Mouse (Mus musculus) forebrain, embryonic 12.5 days (tissue): ENCODE data around the gene Snrpg. TPM values are rescaled to one million over a fixed set of nuclear protein-coding genes. Genes with fewer than 3 reads are reported as not detected.
"Not testable (repeated sequence)": the region's sequence is repeated elsewhere in the genome, so short reads cannot be mapped to it uniquely, and the experiment has no call there.

Experiments
- ATAC-seq: fragments of 200-750 bp; cut with Nextera tagmentation; 2 replicates; pipeline ENCODE4 v1.8.0; 2017; ENCODE audit warnings: moderate TSS enrichment; ENCODE audit not compliant: low FRiP score
- H3K27ac ChIP-seq: fragments of 300-500 bp; sonication (generic); 2 replicates; pipeline ENCODE4 v1.5.1; 2016; ENCODE audit warnings: mild to moderate bottlenecking
- H3K27me3 ChIP-seq: fragments of 300-500 bp; sonication (generic); 2 replicates; pipeline ENCODE4 v1.6.1; 2016; ENCODE audit warnings: mild to moderate bottlenecking
- H3K36me3 ChIP-seq: fragments of 300-500 bp; sonication (generic); replicated peaks from 2 replicates; pipeline ENCODE4 v1.6.1; 2016; ENCODE audit warnings: mild to moderate bottlenecking
- H3K4me1 ChIP-seq: fragments of 300-500 bp; sonication (generic); 2 replicates; pipeline ENCODE4 v1.6.1; 2016
- H3K4me2 ChIP-seq: fragments of 300-500 bp; sonication (generic); 2 replicates; pipeline ENCODE4 v1.6.1; 2016; ENCODE audit warnings: mild to moderate bottlenecking, moderate library complexity
- H3K4me3 ChIP-seq: fragments of 300-500 bp; sonication (generic); replicated peaks from 2 replicates; pipeline ENCODE4 v1.5.1; 2016; ENCODE audit warnings: mild to moderate bottlenecking
- H3K9ac ChIP-seq: fragments of 300-500 bp; sonication (generic); 2 replicates; pipeline ENCODE4 v1.6.1; 2016; ENCODE audit warnings: mild to moderate bottlenecking
- H3K9me3 ChIP-seq: fragments of 300-500 bp; sonication (generic); 2 replicates; pipeline ENCODE4 v1.6.1; 2016
- WGBS: fragments of 180-500 bp; shearing (Covaris S2); methylation state at CpG from one replicate; pipeline ENCODE4 v1.1.7; 2016; 5-methylcytosine and 5-hydroxymethylcytosine counted together
- polyA plus RNA-seq: library from polyadenylated mRNA; unstranded; fragments of >200 nt; fragmentation: Nextera tagmentation; extraction: Ambion mirVana; gene quantifications from 2 replicates; pipeline ENCODE4 v1.2.1, GENCODE M21; 2016

Gene Snrpg
- polyA plus RNA-seq, 1 experiment from 2014 or later: 720 TPM

DNA sequence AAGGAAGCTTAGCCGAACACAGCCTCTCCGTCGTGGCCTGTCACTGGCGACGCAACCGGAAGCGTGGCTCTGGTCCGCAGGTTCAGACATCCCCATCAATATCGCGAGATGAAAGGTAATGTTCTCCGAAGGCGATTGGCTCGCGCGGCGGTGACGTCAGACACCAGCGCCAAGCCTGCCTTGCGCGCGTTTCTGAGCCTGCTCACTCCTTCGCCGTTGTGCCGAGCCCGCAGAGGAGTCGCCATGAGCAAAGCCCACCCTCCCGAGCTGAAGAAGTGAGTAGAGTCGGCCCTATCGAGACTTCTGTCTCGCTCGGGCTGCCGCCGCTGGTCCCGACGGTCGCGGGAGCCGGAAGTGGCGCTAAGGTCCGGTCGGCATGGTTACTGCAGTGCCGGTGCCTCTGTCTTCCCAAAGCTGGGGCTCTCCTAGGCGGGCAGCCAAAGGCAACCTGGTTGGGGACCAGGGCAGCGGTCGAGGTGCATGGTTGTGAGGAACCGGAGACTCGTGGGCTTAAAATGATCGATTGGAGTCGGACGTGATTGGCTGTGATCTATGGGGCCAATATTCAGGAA is 322 bp downstream of the Snrpg start:
- Histone ChIP-seq H3K9ac (peak overlapping the region; percentile 92), H3K4me2 (peak overlapping the region; percentile 87), H3K9me3 (no peaks in the 10 kb centered on the region), H3K4me3 (peak overlapping the region; percentile 91), H3K27me3 (no peaks in the 10 kb centered on the region), H3K36me3 (peaks cover 30% of the 10 kb centered on the region), H3K4me1 (peaks cover 27% of the 10 kb centered on the region), H3K27ac (peak overlapping the region; percentile 92)
- WGBS: under 1% methylated on average over 50 of the region's 50 CpGs
- ATAC-seq: peak; percentile 96

DNA sequence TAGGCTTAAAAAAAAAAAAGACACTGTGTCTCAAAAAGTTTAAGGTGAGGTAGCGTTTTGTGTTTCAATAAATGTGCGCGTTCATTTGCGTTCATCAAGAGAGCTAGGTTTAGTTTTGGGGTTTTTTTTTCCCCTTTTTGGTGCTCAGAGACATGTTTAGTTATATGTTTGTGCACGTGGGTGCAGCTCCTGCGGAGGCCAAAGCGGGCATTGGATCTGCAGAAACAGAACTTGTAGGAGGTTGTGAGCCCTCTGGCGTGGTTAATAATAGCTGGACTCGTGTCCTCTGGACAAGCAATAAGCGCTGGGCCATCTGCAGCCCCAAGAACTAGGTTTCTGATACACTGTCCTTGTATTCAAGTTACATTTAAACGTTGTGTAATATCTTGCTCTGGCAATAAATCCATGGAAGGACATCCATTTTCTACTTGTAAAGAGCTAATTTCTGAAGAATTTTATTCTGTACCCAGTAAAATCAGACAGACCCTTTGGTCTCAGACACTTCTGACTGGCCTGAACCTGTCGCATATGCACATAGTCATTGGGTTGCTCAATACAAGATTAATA is 929 bp downstream of the Snrpg start:
- Histone ChIP-seq H3K4me2 (peak overlapping the region; percentile 87), H3K27me3 (no peaks in the 10 kb centered on the region), H3K9me3 (no peaks in the 10 kb centered on the region), H3K27ac (peak overlapping the region; percentile 92; the same call in 1 of the 2 replicates), H3K36me3 (peaks cover 36% of the 10 kb centered on the region), H3K4me1 (peaks cover 24% of the 10 kb centered on the region), H3K9ac (peak overlapping the region; percentile 92), H3K4me3 (peak overlapping the region; percentile 91)
- WGBS: 4% methylated on average over 12 of the region's 12 CpGs
- no peak for ATAC-seq

DNA sequence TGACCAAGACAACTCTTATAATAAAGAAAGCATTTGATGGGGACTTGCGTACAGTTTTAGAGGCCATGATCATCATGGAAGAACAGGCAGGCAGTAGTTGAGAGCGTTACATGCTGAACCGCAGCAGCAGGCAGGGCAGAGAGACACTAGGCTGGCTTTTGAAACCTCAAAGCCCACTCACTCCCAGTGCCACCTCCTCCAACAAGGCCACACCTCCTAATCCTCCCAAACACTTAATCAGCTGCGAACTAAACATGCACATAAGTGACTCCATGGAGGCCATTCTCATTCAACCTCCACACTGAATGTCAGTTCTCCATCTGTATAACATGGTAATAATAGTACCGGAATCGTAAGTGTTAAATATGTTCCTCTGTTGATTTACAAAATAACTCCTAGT is 2.5 kb downstream of the Snrpg start:
- ATAC-seq: no peak
- H3K27ac ChIP-seq: no peak overlapping the region
- no peak overlapping the region for H3K4me3 ChIP-seq
- H3K4me2 ChIP-seq: 0 out of 2 replicates have a peak overlapping the region, but pooled peaks have one; percentile 87
- peaks cover 43% of the 10 kb centered on the region for H3K36me3 ChIP-seq
- no peaks in the 10 kb centered on the region for H3K9me3 ChIP-seq
- peaks cover 24% of the 10 kb centered on the region for H3K4me1 ChIP-seq
- no peak overlapping the region for H3K9ac ChIP-seq
- WGBS: 93% methylated on average over 6 of the region's 6 CpGs
- no peaks in the 10 kb centered on the region for H3K27me3 ChIP-seq

DNA sequence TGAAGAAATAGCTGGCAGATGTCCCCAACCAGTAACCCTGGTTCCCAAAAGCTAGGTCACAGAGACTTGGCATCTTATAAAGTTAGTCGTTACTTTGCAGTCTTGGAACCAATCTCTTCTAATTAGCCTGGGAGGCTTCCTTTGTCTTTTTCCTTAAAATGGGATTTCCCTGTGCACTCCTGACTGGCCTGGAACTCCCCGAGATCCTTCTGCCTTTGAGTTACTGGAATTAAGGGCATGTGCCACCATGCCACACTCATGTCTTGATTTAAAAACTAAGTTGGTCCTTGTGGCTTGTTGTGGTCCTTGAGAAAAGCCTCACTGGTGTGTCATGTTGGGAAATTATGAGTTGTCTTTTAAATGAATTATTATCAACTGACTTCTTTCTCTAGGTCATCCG is 7.2 kb downstream of the Snrpg start:
- ATAC-seq: no peak
- H3K4me3 ChIP-seq: no peak overlapping the region
- peaks cover 51% of the 10 kb centered on the region for H3K36me3 ChIP-seq
- no peak overlapping the region for H3K27ac ChIP-seq
- no peaks in the 10 kb centered on the region for H3K9me3 ChIP-seq
- WGBS: 87% methylated on average over 3 of the region's 3 CpGs
- H3K9ac ChIP-seq: no peak overlapping the region
- peaks cover 3% of the 10 kb centered on the region; the same call in 1 of the 2 replicates for H3K4me1 ChIP-seq
- no peak overlapping the region for H3K4me2 ChIP-seq
- no peaks in the 10 kb centered on the region for H3K27me3 ChIP-seq

DNA sequence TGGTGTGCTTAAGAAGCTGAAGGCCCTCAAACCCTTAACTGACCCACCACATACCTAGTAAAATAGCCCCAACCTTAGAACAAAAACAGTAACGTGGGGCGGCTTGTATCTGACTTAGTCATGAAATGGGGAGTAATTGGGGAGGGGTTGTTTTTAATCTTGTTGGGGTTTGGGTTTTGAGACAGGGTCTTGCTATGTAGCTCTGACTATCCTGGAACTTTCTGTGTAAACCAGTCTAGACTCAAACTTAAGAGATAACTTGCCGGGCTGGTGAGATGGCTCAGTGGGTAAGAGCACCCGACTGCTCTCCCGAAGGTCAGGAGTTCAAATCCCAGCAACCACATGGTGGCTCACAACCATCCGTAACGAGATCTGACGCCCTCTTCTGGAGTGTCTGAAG is 9.0 kb downstream of the Snrpg start:
- 84% methylated on average over 8 of the region's 8 CpGs for WGBS
- not testable (repeated sequence) for H3K9ac ChIP-seq, H3K4me3 ChIP-seq, H3K9me3 ChIP-seq, H3K4me1 ChIP-seq, ATAC-seq, H3K27me3 ChIP-seq, H3K27ac ChIP-seq, H3K4me2 ChIP-seq
- H3K36me3 ChIP-seq: peaks cover 46% of the 10 kb centered on the region

DNA sequence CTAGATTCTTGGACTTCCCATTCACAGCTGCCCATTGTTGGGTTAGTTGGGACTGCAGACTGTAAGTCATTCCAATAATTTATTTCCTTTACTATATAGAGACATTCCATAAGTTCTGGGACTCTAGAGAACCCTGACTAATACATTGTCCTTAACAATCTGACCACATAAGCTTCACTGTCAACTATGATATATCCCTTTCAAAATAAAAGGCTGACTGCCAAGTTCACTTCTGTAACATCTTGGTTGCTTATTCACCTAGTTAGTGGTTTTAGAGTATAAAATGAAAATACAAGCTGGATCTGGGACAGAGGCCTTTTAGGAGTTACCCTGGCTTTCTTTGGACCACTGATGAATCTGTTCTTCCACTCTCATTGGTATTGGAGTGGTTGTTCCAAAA is 11.4 kb downstream of the Snrpg start:
- no peaks in the 10 kb centered on the region for H3K27me3 ChIP-seq
- no peaks in the 10 kb centered on the region; the same call in 1 of the 2 replicates for H3K4me1 ChIP-seq
- no peaks in the 10 kb centered on the region for H3K9me3 ChIP-seq
- peaks cover 48% of the 10 kb centered on the region for H3K36me3 ChIP-seq
- no peak overlapping the region for H3K4me3 ChIP-seq
- no peak overlapping the region for H3K27ac ChIP-seq
- no peak overlapping the region for H3K9ac ChIP-seq
- no peak for ATAC-seq
- no peak overlapping the region for H3K4me2 ChIP-seq

DNA sequence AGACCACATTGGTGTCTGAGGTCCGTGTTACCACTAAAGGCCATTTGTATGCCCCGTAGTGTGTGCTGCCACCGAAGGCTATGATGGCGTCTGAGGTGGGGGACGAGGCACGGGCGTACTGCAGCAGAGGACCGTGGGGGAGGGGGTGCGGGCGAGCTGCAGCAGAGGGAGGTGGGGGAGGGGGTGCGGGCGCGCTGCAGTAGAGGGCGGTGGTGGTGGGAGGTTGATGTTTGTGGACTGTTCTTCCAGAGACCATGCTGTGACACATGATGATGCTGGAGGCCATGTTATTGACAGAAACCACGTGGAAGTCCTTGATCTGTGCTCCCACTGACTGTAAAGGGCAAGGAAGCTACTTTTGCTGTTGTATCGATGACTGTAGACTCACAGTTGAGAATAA is 12.3 kb downstream of the Snrpg start:
- H3K4me1 ChIP-seq: no peaks in the 10 kb centered on the region; the same call in 1 of the 2 replicates
- peaks cover 48% of the 10 kb centered on the region for H3K36me3 ChIP-seq
- WGBS: 62% methylated on average over 16 of the region's 16 CpGs
- H3K27ac ChIP-seq: no peak overlapping the region
- no peak overlapping the region for H3K4me3 ChIP-seq
- no peak overlapping the region for H3K4me2 ChIP-seq
- H3K9me3 ChIP-seq: no peaks in the 10 kb centered on the region
- H3K9ac ChIP-seq: no peak overlapping the region
- no peak for ATAC-seq
- H3K27me3 ChIP-seq: no peaks in the 10 kb centered on the region

DNA sequence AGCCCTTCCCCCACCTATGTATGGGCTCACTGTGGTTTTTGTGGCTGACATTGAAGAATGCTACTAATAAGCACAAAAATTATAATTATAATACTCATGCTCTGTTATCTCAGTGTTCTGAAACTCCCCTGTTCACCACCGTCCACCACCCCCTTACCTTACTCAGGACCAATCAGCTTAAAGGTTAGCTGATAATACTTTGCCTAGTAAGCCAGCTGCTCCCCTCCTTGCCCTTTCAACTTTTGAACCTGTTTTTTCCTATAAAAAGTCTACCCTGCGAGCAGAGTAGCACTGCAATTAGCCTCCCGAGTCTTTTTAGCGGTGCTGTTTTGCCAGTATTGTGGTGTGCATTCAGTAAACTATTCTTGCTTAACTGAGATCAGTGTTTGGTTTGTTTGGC is 13.6 kb downstream of the Snrpg start:
- no peak overlapping the region for H3K4me2 ChIP-seq
- H3K4me3 ChIP-seq: no peak overlapping the region
- no peak overlapping the region for H3K9ac ChIP-seq
- H3K4me1 ChIP-seq: no peaks in the 10 kb centered on the region; the same call in 1 of the 2 replicates
- no peak for ATAC-seq
- H3K9me3 ChIP-seq: no peaks in the 10 kb centered on the region
- H3K36me3 ChIP-seq: peaks cover 48% of the 10 kb centered on the region
- H3K27ac ChIP-seq: no peak overlapping the region
- WGBS: 71% methylated on average over 4 of the region's 4 CpGs
- H3K27me3 ChIP-seq: no peaks in the 10 kb centered on the region

DNA sequence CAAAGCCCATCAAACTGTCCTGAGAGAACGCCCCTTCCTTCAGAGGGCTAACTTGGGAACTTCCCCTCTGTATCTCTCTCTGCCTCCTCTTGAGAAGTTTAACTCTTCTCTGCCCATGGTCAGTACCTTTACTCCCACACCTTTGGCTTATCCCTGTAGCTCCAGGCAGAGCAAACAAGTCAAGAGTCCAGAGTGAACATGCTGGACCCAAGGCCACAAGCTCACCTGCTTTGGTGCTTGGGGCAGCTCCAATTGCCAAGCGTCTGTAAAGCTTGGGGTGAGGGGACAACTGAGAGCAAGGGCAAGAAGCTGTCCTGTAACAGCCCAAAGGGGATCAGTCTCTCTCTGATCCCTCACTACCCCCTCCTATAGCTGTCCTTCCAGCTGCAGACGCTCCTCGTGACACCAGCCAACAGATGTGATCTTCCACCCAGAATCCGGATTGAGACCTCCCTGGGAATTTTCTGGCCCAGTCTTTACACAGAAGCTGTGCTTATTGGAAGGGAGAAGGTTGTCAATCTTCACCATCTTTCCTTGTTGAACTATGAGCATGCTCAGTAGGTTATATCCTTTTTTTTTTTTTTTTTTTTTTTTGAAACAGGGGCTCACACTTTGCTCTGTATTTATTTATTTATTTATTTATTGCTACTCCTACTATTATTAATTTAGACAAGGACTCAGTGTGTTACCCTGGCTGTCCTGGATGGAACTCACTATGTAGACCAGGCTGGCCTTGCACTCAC is 14.4 kb downstream of the Snrpg start:
- H3K4me3 ChIP-seq: no peak overlapping the region
- H3K4me2 ChIP-seq: no peak overlapping the region
- no peaks in the 10 kb centered on the region for H3K9me3 ChIP-seq
- H3K9ac ChIP-seq: no peak overlapping the region
- ATAC-seq: no peak
- H3K4me1 ChIP-seq: no peaks in the 10 kb centered on the region; the same call in 1 of the 2 replicates
- H3K36me3 ChIP-seq: peaks cover 52% of the 10 kb centered on the region
- no peaks in the 10 kb centered on the region for H3K27me3 ChIP-seq
- H3K27ac ChIP-seq: no peak overlapping the region
- 88% methylated on average over 5 of the region's 5 CpGs for WGBS

DNA sequence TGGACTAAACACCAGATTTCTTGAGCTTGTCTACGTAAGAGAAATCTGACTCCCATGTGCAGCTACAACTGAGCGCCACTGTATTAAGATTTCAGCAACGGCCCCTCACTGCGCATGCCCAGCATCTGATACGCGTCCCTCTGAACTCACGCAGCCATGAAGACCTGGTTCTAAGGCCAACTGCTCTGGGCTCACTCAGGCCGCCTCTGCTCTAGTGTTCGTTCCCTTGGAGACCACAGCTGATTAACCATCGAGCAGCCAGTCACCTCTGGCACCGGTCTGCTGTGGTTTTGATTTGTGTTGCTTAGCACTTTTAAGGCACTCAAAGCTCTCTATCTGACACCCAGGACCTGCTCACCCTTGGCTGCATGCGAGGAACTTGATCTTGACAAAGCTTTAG is 16.2 kb downstream of the Snrpg start:
- Histone ChIP-seq H3K9me3 (no peaks in the 10 kb centered on the region), H3K4me1 (no peaks in the 10 kb centered on the region; the same call in 1 of the 2 replicates), H3K4me3 (no peak overlapping the region), H3K36me3 (peaks cover 70% of the 10 kb centered on the region), H3K4me2 (no peak overlapping the region), H3K9ac (no peak overlapping the region), H3K27ac (no peak overlapping the region), H3K27me3 (no peaks in the 10 kb centered on the region)
- no peak for ATAC-seq
- WGBS: 90% methylated on average over 12 of the region's 12 CpGs

DNA sequence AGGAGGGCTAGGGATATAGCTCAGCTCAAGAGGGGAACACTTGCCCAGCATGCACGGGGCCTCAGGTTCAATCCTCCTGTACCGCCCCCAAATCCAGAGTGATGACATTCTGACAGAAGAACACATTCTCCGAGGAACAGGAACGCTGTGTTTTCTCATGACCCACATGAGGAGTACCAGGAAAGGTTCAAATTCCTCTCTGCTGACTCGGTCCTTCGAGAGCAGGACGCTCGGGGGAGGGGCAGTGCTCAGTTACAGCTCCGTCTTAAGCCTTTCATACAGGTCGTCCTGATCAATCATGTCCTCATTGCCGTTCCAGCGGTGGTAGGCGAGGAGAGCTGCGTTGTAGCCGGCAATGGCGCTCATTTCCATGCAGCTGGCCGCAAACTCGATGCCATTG is 17.4 kb downstream of the Snrpg start:
- H3K36me3 ChIP-seq: peaks cover 73% of the 10 kb centered on the region
- 91% methylated on average over 18 of the region's 18 CpGs for WGBS
- no peak overlapping the region for H3K27ac ChIP-seq
- no peak overlapping the region for H3K4me3 ChIP-seq
- no peaks in the 10 kb centered on the region; the same call in 1 of the 2 replicates for H3K4me1 ChIP-seq
- no peak for ATAC-seq
- no peak overlapping the region for H3K4me2 ChIP-seq
- H3K9me3 ChIP-seq: no peaks in the 10 kb centered on the region
- H3K9ac ChIP-seq: no peak overlapping the region
- no peaks in the 10 kb centered on the region for H3K27me3 ChIP-seq

DNA sequence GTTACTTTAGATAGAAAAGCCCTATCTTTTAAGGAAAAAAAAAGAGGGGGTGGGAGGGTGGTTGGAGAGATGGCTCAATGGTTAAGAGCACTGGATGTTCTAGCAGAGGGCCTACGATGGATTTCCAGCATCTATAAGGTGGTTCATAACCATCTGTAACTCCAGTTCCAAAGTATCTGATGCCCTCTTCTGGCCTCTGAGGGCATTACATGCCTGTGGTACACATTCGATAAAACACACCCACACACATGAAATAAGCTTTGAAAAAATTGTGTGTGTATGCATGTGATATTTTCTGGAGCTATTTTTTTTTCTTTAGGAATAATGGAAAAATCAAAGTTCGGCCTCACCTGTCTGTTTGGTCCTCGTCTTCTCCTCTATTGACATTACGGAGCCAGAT is 20.2 kb downstream of the Snrpg start:
- H3K27ac ChIP-seq: no peak overlapping the region
- H3K27me3 ChIP-seq: no peaks in the 10 kb centered on the region
- H3K36me3 ChIP-seq: peaks cover 69% of the 10 kb centered on the region
- H3K9ac ChIP-seq: no peak overlapping the region
- H3K4me3 ChIP-seq: no peak overlapping the region
- H3K9me3 ChIP-seq: no peaks in the 10 kb centered on the region
- ATAC-seq: no peak
- H3K4me2 ChIP-seq: no peak overlapping the region
- H3K4me1 ChIP-seq: peaks cover 23% of the 10 kb centered on the region
- WGBS: 91% methylated on average over 5 of the region's 5 CpGs
